Mouse (Mus musculus): ENCODE data around the gene Matn4. TPM values are rescaled to one million over a fixed set of nuclear protein-coding genes. Genes with fewer than 3 reads are reported as not detected.

Matn4 gene
- total RNA-seq, 2 experiments from 2014 or later: 21.2 to 21.6 TPM

GRCm38 (mm10) chr2:164436961-164437360 lies 32.0 kb upstream of the Matn4 start:
- no peak for DNase-seq (ENCODE audit: low spot score in 2 of 2)

GRCm38 (mm10) chr2:164436215-164436913 lies 31.4 kb upstream of the Matn4 start:
- DNase-seq (ENCODE audit: low spot score in 2 of 2): peak; percentile 44 to 55

DNA sequence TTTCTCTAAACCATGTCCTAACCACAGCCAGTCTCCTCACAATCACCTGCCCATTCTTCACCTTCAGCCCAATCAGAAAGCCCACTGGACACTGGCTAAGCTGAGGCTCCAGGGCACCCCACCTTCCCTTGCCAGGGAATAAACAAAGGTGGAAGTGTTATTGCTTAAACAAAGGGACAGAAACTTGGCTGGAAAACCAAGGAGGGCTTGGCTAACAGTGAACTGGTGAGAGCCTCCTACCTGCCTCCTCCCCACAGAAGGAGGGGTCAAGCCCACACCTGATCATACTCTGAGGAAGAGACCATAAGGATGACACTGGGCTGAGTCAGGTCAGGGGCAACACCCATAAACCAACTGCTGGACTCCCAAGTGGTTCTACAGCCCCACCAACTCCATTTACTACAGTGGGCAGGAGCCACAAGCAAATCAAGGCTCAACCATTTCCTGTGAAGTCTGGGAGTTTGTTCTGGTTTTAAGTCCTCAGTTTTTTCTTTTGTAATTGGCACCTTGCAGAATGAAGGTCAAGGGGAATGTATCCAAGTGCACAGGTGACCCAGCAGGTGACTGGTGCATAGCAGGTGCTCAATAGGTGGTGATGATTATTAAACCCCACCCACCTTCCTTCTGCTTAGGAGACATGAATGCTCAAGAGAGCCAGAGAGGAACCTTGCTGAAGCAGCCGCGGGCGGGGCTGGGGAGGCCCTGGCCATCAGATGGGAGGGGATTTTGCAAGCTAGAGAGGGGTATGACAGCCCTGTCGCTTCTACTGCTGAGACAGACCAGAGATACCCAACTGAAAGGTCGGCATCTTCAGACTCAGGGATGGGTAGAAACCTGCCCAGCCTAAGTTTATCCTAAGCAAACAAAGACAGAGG lies 30.5 kb upstream of the Matn4 start:
- DNase-seq (ENCODE audit: low spot score in 2 of 2): no peak

GRCm38 (mm10) chr2:164434681-164435080 lies 29.7 kb upstream of the Matn4 start:
- DNase-seq (ENCODE audit: low spot score in 2 of 2): no peak

- no peak for DNase-seq (ENCODE audit: low spot score in 2 of 2)
These were observed 28.4 kb upstream of the Matn4 start for GRCm38 (mm10) chr2:164433278-164433895.

- no peak for DNase-seq (ENCODE audit: low spot score in 2 of 2)
These were observed 27.7 kb upstream of the Matn4 start for GRCm38 (mm10) chr2:164432541-164433191.

DNA sequence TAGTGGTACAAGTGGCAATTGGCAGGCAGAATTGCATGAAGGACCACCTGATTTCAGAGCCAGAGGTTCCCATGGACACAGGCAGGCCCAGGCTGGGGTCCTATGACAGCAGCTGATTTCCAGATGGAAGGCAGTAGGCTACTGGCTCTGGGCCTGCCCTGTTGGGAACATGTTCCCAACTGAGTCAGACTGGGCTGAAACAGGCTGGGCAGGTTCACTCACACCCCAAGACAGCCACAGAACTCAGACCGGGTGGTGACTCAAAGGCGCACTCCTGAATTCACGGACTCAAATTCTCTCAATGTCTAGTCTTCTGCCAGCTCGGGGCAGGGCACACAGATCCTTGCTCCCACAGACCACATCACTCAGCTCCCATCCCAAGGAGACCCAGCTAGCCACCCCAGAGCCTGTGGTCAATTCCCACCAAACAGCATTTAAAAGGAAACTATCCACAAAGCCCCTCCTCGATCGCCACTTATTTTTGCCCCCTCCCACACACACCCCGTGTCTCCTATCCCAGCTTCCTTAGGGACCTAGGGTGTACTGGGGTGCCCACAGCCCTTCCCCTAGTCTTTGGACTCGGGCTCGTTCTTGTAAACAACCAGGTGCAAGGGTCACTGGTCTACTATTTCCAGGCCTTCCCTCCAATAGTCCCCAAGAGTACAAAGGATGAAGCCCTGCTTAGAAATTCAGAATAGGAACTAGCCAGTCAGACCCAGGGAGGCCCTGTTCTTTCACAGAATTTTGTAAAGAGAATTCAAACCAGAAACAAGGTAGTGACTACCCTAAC lies 26.9 kb upstream of the Matn4 start:
- no peak for DNase-seq (ENCODE audit: low spot score in 2 of 2)

DNA sequence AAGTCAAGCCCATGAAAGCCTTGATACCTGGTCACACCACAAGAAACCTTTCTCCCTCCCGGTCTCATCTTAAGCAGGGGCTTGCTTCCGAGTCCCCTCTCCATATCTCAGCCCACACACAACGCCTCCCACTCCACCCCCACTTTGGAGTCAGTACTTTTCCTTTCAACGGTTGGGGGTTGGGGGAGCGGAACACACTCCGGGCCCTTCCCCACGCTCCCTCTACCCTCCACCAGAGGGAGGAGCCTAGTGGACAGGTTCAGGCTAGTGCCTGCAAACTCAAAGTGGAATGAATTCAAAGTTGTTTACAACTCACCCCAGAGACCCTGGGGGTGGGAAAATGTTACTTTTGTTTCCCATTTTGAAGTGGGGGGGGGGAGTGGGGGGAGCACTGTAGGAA lies 25.7 kb upstream of the Matn4 start:
- DNase-seq (ENCODE audit: low spot score in 2 of 2): no peak

GRCm38 (mm10) chr2:164429881-164430615 lies 25.1 kb upstream of the Matn4 start:
- no peak for DNase-seq (ENCODE audit: low spot score in 2 of 2)

DNA sequence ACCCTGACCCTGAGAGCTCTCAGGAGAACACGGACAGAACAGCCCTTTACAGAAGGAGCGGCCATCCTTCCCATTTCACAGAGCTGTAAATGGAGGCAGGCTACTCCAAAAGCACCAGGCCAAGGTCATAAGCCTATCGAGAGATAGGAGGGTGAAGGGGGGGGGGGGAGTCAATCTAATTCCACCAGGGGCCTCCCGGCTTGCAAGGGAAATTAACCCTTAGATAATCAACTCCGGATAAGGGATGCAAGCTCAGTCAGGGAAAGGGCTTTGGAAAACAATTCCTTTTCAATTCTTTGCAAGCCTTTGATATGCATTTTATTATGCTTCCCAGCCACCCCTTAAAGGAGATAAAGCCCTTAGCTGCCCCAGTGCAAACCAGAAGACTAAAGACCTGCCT lies 23.5 kb upstream of the Matn4 start:
- no peak for DNase-seq (ENCODE audit: low spot score in 2 of 2)

GRCm38 (mm10) chr2:164426952-164427351 lies 22.0 kb upstream of the Matn4 start:
- no peak for DNase-seq (ENCODE audit: low spot score in 2 of 2)

DNA sequence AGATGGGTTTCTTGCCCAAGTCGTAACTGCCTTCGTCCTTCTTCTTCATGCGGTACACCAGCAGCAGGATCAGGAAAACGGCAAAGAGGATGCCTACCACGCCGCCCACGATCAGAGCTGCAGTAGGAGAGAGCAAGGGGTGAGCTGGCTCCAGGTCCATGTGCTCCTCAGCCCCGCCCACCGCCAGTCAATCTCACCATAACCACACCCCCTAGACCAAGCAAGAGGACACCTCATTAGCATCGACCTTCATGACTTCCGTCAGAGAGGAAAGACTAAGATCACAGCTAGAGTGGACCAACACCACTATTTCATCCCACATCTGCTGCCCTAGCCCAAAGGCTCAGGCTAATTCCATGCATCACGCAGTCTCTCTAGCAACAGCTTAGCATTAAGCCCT lies 21.2 kb upstream of the Matn4 start:
- no peak for DNase-seq (ENCODE audit: low spot score in 2 of 2)

GRCm38 (mm10) chr2:164425401-164425800 lies 20.4 kb upstream of the Matn4 start:
- DNase-seq (ENCODE audit: low spot score in 2 of 2): no peak

DNA sequence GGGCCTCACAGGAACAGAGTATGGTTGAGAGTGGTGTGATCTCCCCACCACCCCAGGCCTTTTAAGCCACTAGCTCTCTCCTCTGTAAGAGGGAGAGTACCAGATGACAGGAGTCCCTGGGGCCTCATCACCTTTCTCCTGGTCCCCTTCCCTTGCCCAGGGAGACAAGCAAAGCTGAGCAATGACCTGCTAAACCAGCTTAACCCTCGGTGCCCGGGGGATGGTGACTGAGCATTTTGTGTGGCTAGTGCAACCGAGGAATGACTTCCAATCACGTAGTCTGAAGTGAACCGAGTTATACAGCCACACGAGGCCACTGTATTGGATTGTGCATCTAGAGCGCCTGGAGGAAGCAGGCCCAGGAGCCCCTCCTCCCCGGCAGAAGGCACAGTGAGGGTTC lies 19.4 kb upstream of the Matn4 start:
- DNase-seq (ENCODE audit: low spot score in 2 of 2): no peak

DNA sequence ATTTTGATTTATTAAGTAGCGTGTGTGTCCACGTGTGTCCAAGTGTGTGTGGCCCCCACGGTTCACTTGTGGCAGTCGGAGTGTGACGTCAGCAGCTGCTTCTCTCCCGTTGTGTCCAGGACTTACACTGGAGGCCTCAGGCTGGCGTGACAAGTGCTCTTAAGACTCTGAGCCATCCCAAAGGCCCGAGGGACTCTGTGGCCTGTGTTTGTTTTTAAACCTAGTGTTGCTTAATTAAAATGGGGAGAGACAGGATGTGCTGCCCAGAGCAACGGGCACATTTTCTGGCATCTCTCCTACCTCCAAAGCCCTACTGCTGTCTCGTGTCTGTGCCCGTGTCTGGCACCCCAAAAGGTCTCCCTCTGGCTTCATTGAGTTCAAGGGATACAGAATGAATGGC lies 18.5 kb upstream of the Matn4 start:
- DNase-seq (ENCODE audit: low spot score in 2 of 2): peak in 1 of 2 experiments; percentile 61

DNA sequence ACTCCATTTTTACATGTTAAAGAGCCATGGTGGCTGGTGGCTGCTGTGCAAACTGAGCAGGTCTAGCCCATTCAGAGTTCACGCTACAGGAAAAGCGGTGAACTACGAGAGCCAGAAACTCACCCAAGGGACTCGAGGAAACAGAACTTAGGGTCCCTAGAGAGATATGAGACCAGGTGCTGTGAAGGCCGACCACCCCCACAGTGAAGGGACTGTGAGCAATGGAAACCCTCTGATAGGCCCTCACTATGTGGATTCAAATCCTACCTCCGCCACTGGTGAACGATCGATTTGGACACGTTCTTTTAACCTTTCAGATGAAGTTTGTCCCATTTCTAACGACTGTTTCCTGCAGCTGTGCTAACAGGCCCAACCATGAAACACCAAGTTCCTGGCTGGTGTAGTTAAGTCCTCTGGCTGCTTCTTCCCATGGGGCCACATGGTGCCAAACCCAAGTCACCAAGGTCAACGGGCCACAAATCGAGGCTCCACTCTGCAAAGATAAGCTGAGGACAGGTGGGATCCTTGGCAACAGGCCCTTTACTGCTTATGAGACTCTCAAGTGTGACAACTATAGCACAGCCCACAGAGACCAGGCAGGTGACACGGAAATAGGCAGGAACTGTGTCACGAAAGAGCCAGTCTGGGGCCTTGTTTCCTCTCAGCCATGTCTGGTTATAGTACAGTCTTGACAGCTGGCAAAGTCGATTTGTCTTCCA lies 17.9 kb upstream of the Matn4 start:
- no peak for DNase-seq (ENCODE audit: low spot score in 2 of 2)

GRCm38 (mm10) chr2:164421979-164422378 lies 17.0 kb upstream of the Matn4 start:
- no peak for DNase-seq (ENCODE audit: low spot score in 2 of 2)

DNA sequence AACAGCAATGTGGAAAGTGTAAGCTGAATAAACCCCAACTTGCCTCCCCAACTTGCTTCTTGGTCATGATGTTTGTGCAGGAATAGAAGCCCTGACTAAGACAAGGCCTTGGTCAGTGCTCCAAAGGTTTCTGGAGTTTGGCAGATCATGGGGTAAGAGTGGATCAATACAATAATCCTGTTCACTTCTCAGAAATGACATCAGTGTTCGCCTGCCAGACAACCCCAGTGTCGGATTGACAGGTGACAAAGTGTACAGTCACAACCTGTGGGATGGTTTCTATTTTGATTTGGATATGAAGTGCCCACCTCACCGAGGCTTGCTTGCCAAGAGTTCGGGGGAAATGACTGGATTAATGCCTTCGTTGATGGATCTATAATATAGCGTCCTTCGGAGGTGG lies 16.3 kb upstream of the Matn4 start:
- no peak for DNase-seq (ENCODE audit: low spot score in 2 of 2)

DNA sequence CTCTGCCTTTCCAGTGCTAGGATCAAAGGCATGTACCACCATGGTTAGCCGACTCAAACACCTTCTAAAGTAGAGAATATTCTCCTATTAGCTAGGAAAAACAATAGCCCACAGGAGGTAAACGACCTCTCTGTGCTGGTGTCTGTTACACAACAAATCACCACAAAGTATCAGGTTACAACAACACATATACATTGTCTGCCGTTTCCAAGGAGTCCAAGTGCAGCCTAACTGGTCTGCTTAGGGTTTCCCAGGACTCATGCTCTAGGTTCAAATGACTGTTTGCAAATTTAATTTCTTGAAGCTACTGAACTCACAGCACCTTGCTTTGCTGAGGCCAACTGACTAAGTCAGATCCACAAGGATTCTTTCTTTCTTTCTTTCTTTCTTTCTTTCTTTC lies 14.5 kb upstream of the Matn4 start:
- DNase-seq (ENCODE audit: low spot score in 2 of 2): no peak
